Mouse (Mus musculus) kidney, adult 11 months (tissue): ENCODE data around the gene Syap1.

Experiments used
- DNase-seq: peaks from one replicate; pipeline ENCODE4 v3.0.0; 2022

Syap1 gene

GRCm38 (mm10) chrX:162829741-162830140 is 58.5 kb downstream of the Syap1 start:
- no peak for DNase-seq

GRCm38 (mm10) chrX:162829203-162829708 is 59.0 kb downstream of the Syap1 start, which contains the start of gene Txlng:
Gene Txlng (minus strand): TSS chrX:162829454.
- peak; percentile 99 for DNase-seq

- no peak for DNase-seq
Observed at GRCm38 (mm10) chrX:162828783-162829182, 59.5 kb downstream of the Syap1 start.

GRCm38 (mm10) chrX:162828016-162828415 is 60.2 kb downstream of the Syap1 start:
- DNase-seq: no peak
